Mouse (Mus musculus): Measurements from ENCODE around the gene Slc22a4. TPM values are rescaled to one million over a fixed set of nuclear protein-coding genes. Genes with fewer than 3 reads are reported as not detected.

Gene Slc22a4
- polyA plus RNA-seq (2015; fragmentation: Nextera tagmentation; extraction: Ambion mirVana): 0.92 and 2.0 TPM in 2 replicates

DNA sequence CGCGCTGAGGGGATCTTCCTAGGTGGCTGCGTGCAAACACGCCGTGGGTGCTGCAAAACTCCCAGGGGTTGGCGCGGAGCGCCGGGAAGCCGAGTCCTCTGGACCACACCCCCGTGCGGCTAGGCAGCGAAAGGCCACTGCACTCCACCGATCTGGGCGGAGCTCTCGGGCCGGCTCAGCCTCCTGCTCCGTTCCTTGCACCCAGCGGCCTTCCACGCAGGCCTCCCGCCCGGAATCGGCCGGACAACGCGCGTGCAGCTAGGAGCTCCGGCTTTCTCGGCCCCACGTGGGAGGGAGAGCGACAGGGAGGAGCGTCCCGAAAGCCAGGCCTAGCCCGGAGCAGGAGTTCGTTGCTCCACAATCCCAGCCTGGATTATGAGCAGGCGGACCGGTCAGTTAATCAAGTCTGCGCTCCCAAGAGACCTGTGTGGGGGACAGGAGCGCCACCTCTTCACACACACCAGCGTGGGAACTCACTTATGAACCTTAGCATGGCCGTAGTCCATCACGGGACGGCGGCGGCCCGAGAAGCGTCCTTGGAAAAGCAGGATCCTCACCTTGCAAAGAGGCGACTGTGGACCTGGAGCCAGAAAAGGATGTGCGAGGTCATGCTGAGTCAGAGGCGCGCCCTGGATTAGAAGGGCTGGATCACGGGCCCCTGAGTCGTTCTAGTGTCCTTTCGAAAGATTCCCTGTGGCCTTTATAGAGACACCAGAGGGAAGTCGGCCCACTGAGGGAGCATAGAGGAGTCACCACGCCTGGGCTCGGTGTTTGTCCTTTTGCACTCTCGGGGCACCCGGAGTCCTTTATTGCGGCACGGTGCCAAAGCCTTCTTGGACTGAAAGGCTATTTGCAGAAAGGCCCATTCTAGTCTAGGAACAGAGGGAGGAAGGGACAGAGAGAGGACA lies at the start of gene Slc22a4:
TSS of gene Slc22a4 (minus strand) at position 47 of the 908 bp plus-strand sequence.

DNA sequence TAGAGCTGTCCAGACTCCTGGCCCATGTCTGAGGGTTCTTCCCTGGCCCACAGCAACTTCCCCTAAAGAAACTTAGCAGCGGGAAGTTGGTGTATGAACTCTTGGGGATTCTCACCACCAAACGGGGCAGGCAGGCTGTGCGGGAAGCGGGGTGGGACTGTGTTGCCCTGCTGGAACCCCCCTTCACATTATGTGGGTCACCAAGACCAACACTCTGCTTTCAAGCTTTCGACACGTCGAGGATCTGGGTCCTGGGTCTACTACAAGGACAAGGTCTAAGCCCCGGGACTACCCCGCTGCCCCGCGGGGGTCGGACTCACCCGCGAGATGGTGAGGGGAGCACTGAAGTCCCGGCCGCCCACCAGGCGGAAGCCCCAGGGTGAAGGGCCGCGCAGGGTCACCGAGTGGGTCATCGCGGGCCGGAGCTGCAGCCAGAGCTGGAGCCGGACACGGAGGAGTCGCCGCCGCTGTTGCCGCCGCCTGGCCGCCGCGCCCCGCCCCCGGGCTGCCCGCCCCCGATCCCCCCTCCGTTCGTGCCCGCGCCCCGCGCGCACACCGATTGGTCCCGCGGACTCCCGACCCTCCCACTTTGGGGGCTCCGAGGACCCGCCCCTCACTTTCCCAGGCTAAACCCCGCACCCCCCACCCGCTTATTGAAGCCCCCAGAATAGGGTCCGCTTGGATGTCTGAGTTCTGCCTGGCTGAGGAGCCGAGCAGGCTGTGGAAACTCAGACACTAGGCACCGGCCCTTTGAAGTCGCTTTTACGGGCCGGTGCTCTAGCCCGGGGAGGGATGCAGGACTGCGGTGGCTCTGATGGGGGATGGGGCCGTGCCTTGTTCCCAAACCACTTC lies 40.9 kb upstream of the Slc22a4 start, which contains the start of gene Pdlim4:
TSS of gene Pdlim4 (minus strand) at position 495 of the 852 bp plus-strand sequence.

DNA sequence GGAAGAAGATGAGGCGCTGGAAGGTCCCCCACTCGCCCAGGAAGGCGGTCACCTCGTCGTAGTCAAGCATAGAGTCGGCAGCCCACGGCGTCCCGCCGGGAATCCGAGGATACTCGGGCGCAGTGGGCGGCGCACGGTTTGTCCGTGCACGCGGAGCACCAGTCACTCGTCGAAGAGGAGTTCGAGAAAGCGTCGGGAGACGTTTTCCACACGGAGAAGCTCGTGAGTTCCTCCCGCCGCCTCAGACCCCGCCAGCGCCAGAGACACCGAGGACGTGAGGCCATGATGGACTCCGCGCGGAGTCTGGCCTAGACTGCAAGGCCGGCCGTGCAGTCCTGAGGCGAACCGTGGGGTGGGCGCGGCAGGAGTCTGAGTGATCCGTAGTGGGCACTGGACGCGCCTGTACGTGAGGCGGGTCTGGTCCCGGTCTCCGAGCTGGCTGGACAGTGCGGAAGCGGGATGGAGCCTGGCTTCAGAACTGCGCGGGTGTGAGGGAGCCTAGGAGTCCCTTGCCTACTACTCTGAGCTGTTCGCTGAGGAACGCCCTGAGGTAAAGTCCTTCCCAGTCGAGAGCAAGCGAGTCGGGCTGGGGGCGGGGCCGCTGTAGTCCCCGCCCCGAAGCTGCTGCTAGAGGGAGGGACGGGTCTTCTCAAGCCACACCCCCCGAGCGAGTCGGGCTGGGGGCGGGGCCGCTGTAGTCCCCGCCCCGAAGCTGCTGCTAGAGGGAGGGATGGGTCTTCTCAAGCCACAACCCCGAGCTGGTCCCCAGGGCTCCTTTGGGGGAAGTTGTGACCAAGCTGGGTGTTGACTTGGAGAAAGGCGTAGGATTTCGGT lies 47.9 kb downstream of the Slc22a4 start, which contains the start of gene Slc22a21:
TSS of gene Slc22a21 (minus strand) at position 545 of the 834 bp plus-strand sequence.

Other genes with a start within 250 kb of the Slc22a4 start
- gene Gm12216, start 168.8 kb downstream of the Slc22a4 start, polyA plus RNA-seq (2015; fragmentation: Nextera tagmentation; extraction: Ambion mirVana): 1.2 and 1.6 TPM in 2 replicates
- gene Slc22a5, start 136.4 kb downstream of the Slc22a4 start, polyA plus RNA-seq (2015; fragmentation: Nextera tagmentation; extraction: Ambion mirVana): 9.7 and 9.8 TPM in 2 replicates
- 14.2 and 15.1 TPM in 2 replicates for gene Slc22a21, start 47.8 kb downstream of the Slc22a4 start, polyA plus RNA-seq (2015; fragmentation: Nextera tagmentation; extraction: Ambion mirVana)
- 115 and 138 TPM in 2 replicates for gene Pdlim4, start 40.9 kb upstream of the Slc22a4 start, polyA plus RNA-seq (2015; fragmentation: Nextera tagmentation; extraction: Ambion mirVana)
- 39.9 and 56.8 TPM in 2 replicates for gene P4ha2, start 72.0 kb upstream of the Slc22a4 start, polyA plus RNA-seq (2015; fragmentation: Nextera tagmentation; extraction: Ambion mirVana)
- not detected in 2 replicates for gene Csf2, start 221.6 kb upstream of the Slc22a4 start, polyA plus RNA-seq (2015; fragmentation: Nextera tagmentation; extraction: Ambion mirVana)
- gene Il3, start 239.2 kb upstream of the Slc22a4 start, polyA plus RNA-seq (2015; fragmentation: Nextera tagmentation; extraction: Ambion mirVana): not detected in 2 replicates